25 mouse cellular contexts compared by ENCODE assay signal in the genomic region with DNA sequence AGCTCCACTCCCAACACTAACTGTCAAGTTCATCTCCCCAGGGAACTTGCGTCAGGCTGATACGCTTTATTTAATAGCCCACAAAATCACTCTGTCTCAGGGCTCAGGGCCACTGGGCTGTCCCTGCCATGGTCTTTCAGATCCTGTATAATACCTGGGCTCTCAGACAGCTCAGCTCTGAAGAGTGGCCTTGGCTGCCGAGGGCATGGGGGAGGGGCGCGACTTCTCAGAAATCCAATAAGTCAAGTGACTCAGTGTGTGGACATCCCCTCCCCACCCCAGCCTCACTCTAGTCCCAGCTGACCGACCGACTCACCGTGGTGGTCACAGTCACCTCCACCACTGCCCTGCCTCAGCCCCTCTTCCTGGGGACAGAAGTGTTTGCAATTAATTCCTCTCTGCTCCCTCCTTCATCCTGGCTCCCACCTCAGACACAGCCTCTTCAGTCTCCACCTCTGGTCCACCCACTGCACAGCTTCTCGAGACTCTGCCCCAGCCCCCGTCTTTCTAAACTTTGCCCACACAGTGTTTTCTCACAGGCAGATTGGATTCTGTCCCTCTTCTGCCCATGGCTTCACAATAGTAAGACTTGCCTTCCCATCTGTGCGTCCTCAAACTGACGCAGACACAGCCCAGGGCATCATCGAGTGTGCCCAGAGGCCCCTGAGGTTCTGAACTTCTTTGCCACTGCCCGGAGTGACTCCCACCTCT. TPM values are rescaled to one million over a fixed set of nuclear protein-coding genes. Genes with fewer than 3 reads are reported as not detected.
DNase-seq lines count a peak whose midpoint lies in the region; ATAC-seq and TF ChIP-seq lines count a peak whose summit lies in the region.
"Had no signal": no experiment of that assay in that cellular context is flagged by ENCODE, and none has a peak within 500 bp of the region (broad histone marks: within the 10 kb centered on the region; RNA-seq: fewer than 3 reads in every experiment).

No protein-coding gene starts in this region.

- peaks cover 5% of the 10 kb centered on the region; the same call in 1 of the 2 replicates for H3K27me3 ChIP-seq in kidney, postnatal 0 days (ENCODE audit: insufficient read depth, low read length)
- 0 out of 2 replicates have a peak, but pooled peaks cover 3% of the 10 kb centered on the region for H3K27me3 ChIP-seq in kidney, embryonic 16.5 days (ENCODE audit: insufficient read depth, low read length)

- no peak overlapping the region for H3K4me3 ChIP-seq in kidney, postnatal 0 days (replicated peaks; ENCODE audit: low read depth, low read length)
- H3K4me3 ChIP-seq in kidney, embryonic 16.5 days (ENCODE audit: low read length): no peak overlapping the region
- H3K4me3 ChIP-seq: embryonic facial prominence, embryonic 13.5 days; erythroblast, embryonic 14.5 days; forebrain, embryonic 12.5 days; gastrocnemius, adult 2 months; limb, embryonic 12.5 days had no signal

- H3K36me3 ChIP-seq in kidney, postnatal 0 days (ENCODE audit: insufficient read depth, low read length): no peaks in the 10 kb centered on the region
- H3K36me3 ChIP-seq in kidney, embryonic 16.5 days (ENCODE audit: insufficient read depth, low read length): no peaks in the 10 kb centered on the region
- H3K36me3 ChIP-seq: embryonic facial prominence, embryonic 13.5 days; forebrain, embryonic 12.5 days; limb, embryonic 12.5 days had no signal

- H3K9me3 ChIP-seq in kidney, postnatal 0 days (replicated peaks; ENCODE audit: low read length): no peaks in the 10 kb centered on the region
- H3K9me3 ChIP-seq in kidney, embryonic 16.5 days (ENCODE audit: low read length): no peaks in the 10 kb centered on the region
- H3K9me3 ChIP-seq: embryonic facial prominence, embryonic 13.5 days; forebrain, embryonic 12.5 days; limb, embryonic 12.5 days had no signal

- DNase-seq in adrenal gland, adult (ENCODE audit: inconsistent age in 2 of 2, low spot score in 1 of 2): peak; percentile 87 to 91
- no peak for DNase-seq in adrenal gland, postnatal 4 days (ENCODE audit: low spot score in 2 of 2)
- DNase-seq in kidney, postnatal 0 days (ENCODE audit: low spot score): no peak
- DNase-seq in adrenal gland, adult 18-20 months (ENCODE audit: low spot score in 2 of 2): peak; percentile 60 to 65
- DNase-seq in adrenal gland, postnatal 36 days: peak; percentile 79 to 83
- DNase-seq in Muller cell, postnatal 12 days (ENCODE audit: inconsistent ontology term): no peak
- DNase-seq in B cell, adult 2 months: no peak
- DNase-seq: cerebellum, adult 11 months; cerebellum, adult 9-11 months; gastrocnemius, adult 2 months; heart, postnatal 36 days; liver, postnatal 0 days; right cerebral cortex, postnatal 25 days; thymus, postnatal 36 days had no signal

- H3K4me2 ChIP-seq in kidney, postnatal 0 days (ENCODE audit: low read length): no peak overlapping the region
- no peak overlapping the region for H3K4me2 ChIP-seq in kidney, embryonic 16.5 days (replicated peaks; ENCODE audit: low read depth, low read length)
- H3K4me2 ChIP-seq: embryonic facial prominence, embryonic 13.5 days; forebrain, embryonic 12.5 days; limb, embryonic 12.5 days; liver, embryonic 11.5 days had no signal

- H3K9ac ChIP-seq in kidney, postnatal 0 days (ENCODE audit: low read depth, low read length): no peak overlapping the region
- no peak overlapping the region for H3K9ac ChIP-seq in kidney, embryonic 16.5 days (replicated peaks; ENCODE audit: low read length)
- H3K9ac ChIP-seq: embryonic facial prominence, embryonic 13.5 days; forebrain, embryonic 12.5 days; limb, embryonic 12.5 days; liver, postnatal 0 days had no signal

- TF ChIP-seq CTCF in kidney, postnatal 0 days (IDR thresholded peaks at IDR 0.05; ENCODE audit: low read depth): no peak

- H3K27ac ChIP-seq in kidney, postnatal 0 days: no peak overlapping the region
- H3K27ac ChIP-seq in kidney, embryonic 16.5 days (ENCODE audit: low read length): no peak overlapping the region
- H3K27ac ChIP-seq: embryonic facial prominence, embryonic 13.5 days; forebrain, embryonic 12.5 days; gastrocnemius, adult 2 months; limb, embryonic 12.5 days; macrophage had no signal

- WGBS in kidney, postnatal 0 days: 35% methylated on average over 14 of the region's 14 CpGs
- WGBS in kidney, embryonic 16.5 days: 40% methylated on average over 14 of the region's 14 CpGs

- ATAC-seq in kidney, postnatal 0 days (replicated peaks; ENCODE audit: low FRiP score, low read depth): 0 out of 2 replicates have a peak, but pooled peaks have one; percentile 38
- ATAC-seq in kidney, embryonic 16.5 days (ENCODE audit: low FRiP score, low TSS enrichment): no peak
- ATAC-seq: activated CD4-positive, CD25-positive, alpha-beta regulatory T cell, adult 4 months; hindbrain, embryonic 16.5 days; intestine, embryonic 16.5 days; liver, postnatal 0 days; lung, postnatal 0 days had no signal

- H3K4me1 ChIP-seq in kidney, postnatal 0 days (replicated peaks; ENCODE audit: insufficient read depth, low read length): 0 out of 2 replicates have a peak, but pooled peaks cover 6% of the 10 kb centered on the region
- H3K4me1 ChIP-seq in kidney, embryonic 16.5 days (ENCODE audit: insufficient read depth, low read length): peaks cover 23% of the 10 kb centered on the region

RNA-seq across cellular contexts. Expression of a gene that starts 36.8 kb away (rescaled TPM):
- total RNA-seq in adrenal gland, postnatal 4 days (2021): 10 to 100 TPM; 21.4 to 29.3 TPM
- 24.2 and 26.8 TPM in 2 replicates for polyA plus RNA-seq in kidney, postnatal 0 days (2015; fragmentation: Nextera tagmentation; extraction: Ambion mirVana)
- polyA plus RNA-seq in kidney, embryonic 16.5 days (2015; fragmentation: Nextera tagmentation; extraction: Ambion mirVana): 21.6 and 25.9 TPM in 2 replicates
- 10 to 100 TPM; 25.1 to 54.6 TPM for total RNA-seq in adrenal gland, adult 18-20 months (2021)
- total RNA-seq in adrenal gland, postnatal 36 days (2021): 10 to 100 TPM; 21.7 to 31.3 TPM

Comparison
In these comparisons a context has a peak if more than half of its experiments do, and no peak if none do; other contexts are left out.
1. DNase-seq: peak in adrenal gland, adult (2 of 2), adrenal gland, adult 18-20 months (2 of 2) and adrenal gland, postnatal 36 days (2 of 2); none in adrenal gland, postnatal 4 days (0 of 2), kidney, postnatal 0 days (single experiment), Muller cell, postnatal 12 days (single experiment) and B cell, adult 2 months (0 of 2).